Mouse (Mus musculus) telencephalon, adult 2 months (tissue): ENCODE results near the gene Ptpru.

Experiments
- DNase-seq: peaks from one replicate; pipeline ENCODE4 v3.0.0-alpha.2; 2011; ENCODE audit warnings: low read depth, low spot score

Ptpru gene

GRCm38 (mm10) chr4:131786800-131787199 lies 51.3 kb downstream of the Ptpru start:
- DNase-seq, result no peak

- DNase-seq, result no peak
Observed at GRCm38 (mm10) chr4:131784034-131784433, 54.1 kb downstream of the Ptpru start.

GRCm38 (mm10) chr4:131781023-131781422 lies 57.1 kb downstream of the Ptpru start:
- DNase-seq, result no peak

GRCm38 (mm10) chr4:131778616-131779275 lies 59.3 kb downstream of the Ptpru start:
- DNase-seq, result no peak

- no peak for DNase-seq
Observed at GRCm38 (mm10) chr4:131771384-131771783, 66.7 kb downstream of the Ptpru start.

- peak; percentile 48 for DNase-seq
Observed at GRCm38 (mm10) chr4:131763911-131764310, 74.2 kb downstream of the Ptpru start.

- no peak for DNase-seq
Observed at GRCm38 (mm10) chr4:131763479-131763878, 74.6 kb downstream of the Ptpru start.

GRCm38 (mm10) chr4:131762211-131762784 lies 75.8 kb downstream of the Ptpru start:
- DNase-seq, result peak; percentile 51

- DNase-seq, result no peak
Observed at GRCm38 (mm10) chr4:131752204-131752837, 85.8 kb downstream of the Ptpru start.

GRCm38 (mm10) chr4:131751561-131751960 lies 86.5 kb downstream of the Ptpru start:
- peak; percentile 60 for DNase-seq

GRCm38 (mm10) chr4:131749802-131750201 lies 88.3 kb downstream of the Ptpru start:
- no peak for DNase-seq

GRCm38 (mm10) chr4:131744685-131745043 lies 93.4 kb downstream of the Ptpru start:
- no peak for DNase-seq

GRCm38 (mm10) chr4:131743831-131744684 lies 94.0 kb downstream of the Ptpru start:
- no peak for DNase-seq

GRCm38 (mm10) chr4:131743031-131743430 lies 95.1 kb downstream of the Ptpru start:
- DNase-seq, result no peak

GRCm38 (mm10) chr4:131740621-131741020 lies 97.5 kb downstream of the Ptpru start:
- no peak for DNase-seq

GRCm38 (mm10) chr4:131728628-131729027 lies 109.5 kb downstream of the Ptpru start:
- no peak for DNase-seq

- DNase-seq, result peak; percentile 22
Observed at GRCm38 (mm10) chr4:131723415-131724080, 114.5 kb downstream of the Ptpru start.

- DNase-seq, result no peak
Observed at GRCm38 (mm10) chr4:131722121-131722841, 115.8 kb downstream of the Ptpru start.

GRCm38 (mm10) chr4:131719151-131719550 lies 118.9 kb downstream of the Ptpru start:
- peak; percentile 80 for DNase-seq
